Mouse (Mus musculus) myocyte (in vitro differentiated cells): ENCODE data around the gene 3110021N24Rik.

Experiments used
- MAX ChIP-seq: IDR thresholded peaks from one replicate; pipeline ENCODE4 v1.6.1; 2011; ENCODE audit warnings: low read depth, mild to moderate bottlenecking, control low read depth
- MYOD1 ChIP-seq, 3 experiments: IDR thresholded peaks; one replicate each; pipeline ENCODE4 v1.6.1; 2011; ENCODE audit warnings: control low read depth in 2 of 3, low read depth in 2 of 3, mild to moderate bottlenecking in 2 of 3, moderate library complexity in 1 of 3; ENCODE audit not compliant: insufficient read length in 2 of 3, control insufficient read depth in 1 of 3
- MYOG ChIP-seq, 3 experiments: IDR thresholded peaks; one replicate each; pipeline ENCODE4 v1.6.1; 2011; ENCODE audit warnings: control low read depth in 2 of 3, low read depth in 2 of 3, mild to moderate bottlenecking in 2 of 3; ENCODE audit not compliant: insufficient read length in 2 of 3, control insufficient read depth in 1 of 3, insufficient read depth in 1 of 3
- POLR2A ChIP-seq: IDR thresholded peaks from one replicate; pipeline ENCODE4 v1.6.1; 2011; ENCODE audit warnings: low read depth, mild to moderate bottlenecking, control low read depth, moderate library complexity; ENCODE audit not compliant: insufficient read length
- TCF12 ChIP-seq: IDR thresholded peaks from one replicate; pipeline ENCODE4 v1.6.1; 2011; ENCODE audit warnings: mild to moderate bottlenecking, control low read depth; ENCODE audit not compliant: poor library complexity, insufficient read depth, severe bottlenecking
- USF1 ChIP-seq: IDR thresholded peaks from one replicate; pipeline ENCODE4 v1.6.1; 2011; ENCODE audit warnings: low read depth, mild to moderate bottlenecking, control low read depth, moderate library complexity

GRCm38 (mm10) chr4:108826643-108827042 lies 107.2 kb downstream of the 3110021N24Rik start:
- TF ChIP-seq MAX (no peak), MYOD1 (IDR thresholded peaks at IDR 0.05; ENCODE audit: control insufficient read depth in 1 of 3, insufficient read length in 2 of 3, low read depth in 2 of 3) (no peak), MYOG (IDR thresholded peaks at IDR 0.05; ENCODE audit: control insufficient read depth in 1 of 3, insufficient read depth in 1 of 3, insufficient read length in 2 of 3, low read depth in 2 of 3) (no peak), POLR2A (no peak), USF1 (no peak), TCF12 (no peak)
